Mouse (Mus musculus): ENCODE results near the gene Tent4b. TPM values are rescaled to one million over a fixed set of nuclear protein-coding genes. Genes with fewer than 3 reads are reported as not detected.

The Tent4b gene
- total RNA-seq, 4 experiments from 2014 or later = 35.8 to 39.8 (median 38.2) TPM

GRCm38 (mm10) chr8:88299907-88300603 lies 101.0 kb downstream of the Tent4b start:
- no peak for DNase-seq (ENCODE audit: low spot score in 2 of 2)

- DNase-seq (ENCODE audit: low spot score in 2 of 2) = no peak
These were observed 102.8 kb downstream of the Tent4b start for GRCm38 (mm10) chr8:88301589-88302437.

GRCm38 (mm10) chr8:88305814-88306213 lies 106.8 kb downstream of the Tent4b start:
- no peak for DNase-seq (ENCODE audit: low spot score in 2 of 2)

DNA sequence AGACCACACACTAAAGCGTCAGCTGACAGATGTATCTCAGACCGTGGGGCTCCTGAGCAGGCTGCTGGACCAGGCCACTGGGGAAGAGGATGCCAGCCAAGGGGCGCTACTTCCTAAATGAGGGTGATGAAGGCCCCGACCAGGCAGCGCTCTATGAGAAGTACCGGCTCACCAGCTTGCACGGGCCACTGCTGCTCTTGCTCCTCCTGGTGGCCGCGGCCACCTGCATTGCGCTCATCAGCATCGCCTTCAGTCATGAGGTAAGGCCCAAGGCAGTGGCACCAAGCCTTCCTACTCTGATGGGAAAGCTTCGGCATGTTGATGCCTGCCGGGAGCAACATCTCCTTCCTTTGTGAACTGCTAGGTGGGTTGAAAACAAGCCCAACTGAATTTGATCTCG lies 107.5 kb downstream of the Tent4b start:
- no peak for DNase-seq (ENCODE audit: low spot score in 2 of 2)

GRCm38 (mm10) chr8:88307736-88308135 lies 108.7 kb downstream of the Tent4b start:
- DNase-seq (ENCODE audit: low spot score in 2 of 2) = no peak

Other genes with a start within 250 kb of the Tent4b start
- gene Zfp423, start 239.6 kb upstream of the Tent4b start, total RNA-seq (2022) = 10 to 100 TPM; 30.7 to 35.6 (median 33.9) TPM
- 10 to 100 TPM; 32.5 to 37.3 (median 35.7) TPM for gene Cnep1r1, start 80.4 kb upstream of the Tent4b start, total RNA-seq (2022)
- gene Heatr3, start 61.4 kb upstream of the Tent4b start, total RNA-seq (2022) = 10 to 100 TPM; 23.1 to 29.8 (median 27.8) TPM
- gene Adcy7, start 73.2 kb downstream of the Tent4b start, total RNA-seq (2022) = 1 to 10 TPM; 5.7 to 6.9 (median 6.4) TPM
- gene Brd7, start 163.0 kb downstream of the Tent4b start, total RNA-seq (2022) = 10 to 100 TPM; 44.9 to 48.2 (median 46.3) TPM

Measured in left cerebral cortex, adult 8-10 months (tissue).